Mouse (Mus musculus): ENCODE measurements around the gene Abca4. TPM values are rescaled to one million over a fixed set of nuclear protein-coding genes. Genes with fewer than 3 reads are reported as not detected.

Abca4 gene
- polyA plus RNA-seq (2012): 0.90 and 1.1 TPM in 2 replicates

GRCm38 (mm10) chr3:122043799-122044547, at the start of gene Abca4:
Gene Abca4, plus strand, starts transcription at chr3:122044443.

Other genes starting within 250 kb of the Abca4 start
- gene Abcd3, start 229.1 kb upstream of the Abca4 start, polyA plus RNA-seq (2012): 37.5 and 49.7 TPM in 2 replicates
- 0.50 and 0.51 TPM in 2 replicates for gene Arhgap29, start 91.9 kb upstream of the Abca4 start, polyA plus RNA-seq (2012)
- 267 and 297 TPM in 2 replicates for gene Gclm, start 201.1 kb downstream of the Abca4 start, polyA plus RNA-seq (2012)
- 9.6 and 17.0 TPM in 2 replicates for gene Dnttip2, start 229.9 kb downstream of the Abca4 start, polyA plus RNA-seq (2012)
- 2.1 and 3.8 TPM in 2 replicates for gene Bcar3, start 249.7 kb downstream of the Abca4 start, polyA plus RNA-seq (2012)